Mouse (Mus musculus) embryonic stem cell, embryonic (primary cell): ENCODE measurements around the gene Dhrs11.

Source experiments
- CTCF ChIA-PET, 4 experiments: fragments of 300-600 bp in 2 of 4; fragments of 350-600 bp in 2 of 4; sonication (Branson Sonifier 250); formaldehyde crosslinking; loops; one replicate each; lab custom pipeline; 2022; ENCODE audit warnings: inconsistent platforms in 2 of 4; lab: Charles Lee
- POLR2A ChIA-PET, 4 experiments: fragments of 300-600 bp in 2 of 4; fragments of 350-600 bp in 2 of 4; sonication (Branson Sonifier 250); formaldehyde crosslinking; loops; one replicate each; lab custom pipeline; 2022; ENCODE audit warnings: antibody characterized with exemption in 4 of 4, inconsistent platforms in 1 of 4; lab: Charles Lee

Dhrs11 gene

GRCm38 (mm10) chr11:84828516-84829399 lies at the start of gene Dhrs11:
Dhrs11 (minus strand) TSS chr11:84828994.
- POLR2A ChIA-PET = interaction anchor here in 3 of 4 experiments (0.6 to 9.0 kb wide), 18 partner anchors 8 to 440 kb away, joined by 3 to 54 read pairs (median 6); partner anchors contain the start of genes Mrm1 (in 3 of the 3), Ggnbp2 (in 2 of the 3), Myo19 (in 2 of the 3) and Pigw (in 2 of the 3)
- CTCF ChIA-PET = interaction anchor here in 3 of 4 experiments (1.0 to 2.3 kb wide), 6 partner anchors 9 to 89 kb away, joined by 3 to 21 read pairs (median 5); partner anchors contain the start of gene Mrm1 (in 3 of the 3)

DNA sequence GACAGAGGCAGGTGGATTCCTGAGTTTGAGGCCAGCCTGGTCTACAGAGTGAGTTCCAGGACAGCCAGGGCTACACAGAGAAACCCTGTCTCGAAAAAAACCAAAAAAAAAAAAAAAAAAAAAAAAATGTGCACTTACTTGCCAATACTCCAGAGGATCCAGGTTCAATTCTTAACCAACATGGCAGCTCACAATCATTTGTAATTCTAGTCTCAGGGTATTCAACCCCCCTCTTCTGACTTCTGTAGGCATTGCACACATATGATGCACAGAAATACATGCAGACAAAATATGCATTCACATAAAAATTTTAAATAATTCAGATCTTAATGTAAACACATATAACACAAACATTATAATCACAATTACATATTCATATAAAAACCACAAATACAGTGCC lies 47.2 kb upstream of the Dhrs11 start:
- ChIA-PET POLR2A (interaction anchor here in 1 of 4 experiments (0.6 to 1.1 kb wide), 2 partner anchors 25 to 39 kb away, joined by 3 read pairs; no protein-coding TSS in a partner anchor), CTCF (interaction anchor here in 1 of 4 experiments (1.0 kb wide), 1 partner anchor 43 kb away, joined by 3 read pairs; no protein-coding TSS in a partner anchor)

- POLR2A ChIA-PET = interaction anchor here (0.6 to 7.2 kb wide), 20 partner anchors 7 to 357 kb away, joined by 3 to 112 read pairs (median 6); partner anchors contain the start of genes Myo19 (in 2 of the 4), Pigw (in 2 of the 4), Dhrs11 (in 1 of the 4) and Mrm1 (in 1 of the 4)
- CTCF ChIA-PET = interaction anchor here (0.6 to 1.3 kb wide), 5 partner anchors 47 to 107 kb away, joined by 3 to 11 read pairs (median 3); partner anchors contain the start of gene Mrm1 (in 1 of the 4)
These were observed 44.4 kb upstream of the Dhrs11 start for GRCm38 (mm10) chr11:84873042-84873833.

DNA sequence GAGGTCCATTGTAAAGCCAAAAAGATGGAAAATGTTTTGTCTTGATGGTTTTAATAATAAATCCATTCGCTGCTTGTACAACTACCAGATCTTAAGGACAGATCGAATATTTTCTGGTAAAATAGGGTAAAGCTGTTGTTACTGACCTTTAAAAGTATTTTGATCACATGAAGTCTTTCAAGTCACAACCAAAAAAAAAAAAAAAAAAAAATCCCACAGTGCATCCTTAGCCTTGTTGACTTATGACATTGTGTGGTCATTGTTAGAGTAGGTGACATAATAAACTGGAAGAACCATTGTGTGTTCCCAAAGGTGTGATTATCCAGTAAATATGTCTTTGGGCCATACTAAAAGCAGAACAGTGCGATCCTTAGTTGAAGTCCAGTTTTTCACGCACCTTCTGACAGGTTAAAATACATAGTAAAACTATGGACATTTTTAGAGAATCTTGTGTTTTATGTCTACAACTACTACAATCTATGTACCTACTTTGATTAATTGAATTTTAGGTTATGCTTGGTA lies 42.8 kb upstream of the Dhrs11 start:
- CTCF ChIA-PET = interaction anchor here in 3 of 4 experiments (0.6 to 1.4 kb wide), 6 partner anchors 9 to 300 kb away, joined by 3 to 5 read pairs (median 4); partner anchors contain the start of genes Mrm1 (in 2 of the 3), Pigw (in 2 of the 3) and Myo19 (in 1 of the 3)
- POLR2A ChIA-PET = interaction anchor here (0.6 to 7.2 kb wide), 39 partner anchors 8 to 1409 kb away, joined by 3 to 112 read pairs (median 9); partner anchors contain the start of genes Myo19 (in 4 of the 4), Pigw (in 4 of the 4), Dhrs11 (in 2 of the 4) and Mrm1 (in 2 of the 4)

DNA sequence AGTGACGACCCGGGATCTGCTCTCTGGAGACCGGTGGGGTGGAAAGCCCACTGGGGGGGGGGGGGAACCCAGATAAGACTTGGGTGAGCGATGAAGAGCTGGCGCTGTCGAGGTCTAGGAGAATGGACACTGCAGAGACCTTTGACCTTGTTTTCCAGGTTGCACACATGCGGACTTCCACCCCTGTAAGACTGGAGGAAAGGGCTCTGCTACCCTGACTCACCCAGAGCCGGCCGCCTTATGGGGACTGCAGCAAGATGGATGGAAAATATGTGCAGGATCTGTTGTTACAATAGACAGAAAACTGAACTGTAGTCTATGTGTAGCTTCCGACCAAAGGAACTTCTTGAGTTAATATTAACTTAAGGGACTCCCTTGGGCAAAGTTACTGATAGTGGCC lies 42.3 kb upstream of the Dhrs11 start:
- ChIA-PET POLR2A (interaction anchor here (0.5 to 7.2 kb wide), 43 partner anchors 8 to 749 kb away, joined by 3 to 112 read pairs (median 9); partner anchors contain the start of genes Mrm1 (in 4 of the 4), Myo19 (in 4 of the 4), Pigw (in 4 of the 4) and Dhrs11 (in 2 of the 4)), CTCF (interaction anchor here in 3 of 4 experiments (0.6 to 1.4 kb wide), 6 partner anchors 9 to 300 kb away, joined by 3 to 5 read pairs (median 4); partner anchors contain the start of genes Mrm1 (in 2 of the 3), Pigw (in 2 of the 3) and Myo19 (in 1 of the 3))

DNA sequence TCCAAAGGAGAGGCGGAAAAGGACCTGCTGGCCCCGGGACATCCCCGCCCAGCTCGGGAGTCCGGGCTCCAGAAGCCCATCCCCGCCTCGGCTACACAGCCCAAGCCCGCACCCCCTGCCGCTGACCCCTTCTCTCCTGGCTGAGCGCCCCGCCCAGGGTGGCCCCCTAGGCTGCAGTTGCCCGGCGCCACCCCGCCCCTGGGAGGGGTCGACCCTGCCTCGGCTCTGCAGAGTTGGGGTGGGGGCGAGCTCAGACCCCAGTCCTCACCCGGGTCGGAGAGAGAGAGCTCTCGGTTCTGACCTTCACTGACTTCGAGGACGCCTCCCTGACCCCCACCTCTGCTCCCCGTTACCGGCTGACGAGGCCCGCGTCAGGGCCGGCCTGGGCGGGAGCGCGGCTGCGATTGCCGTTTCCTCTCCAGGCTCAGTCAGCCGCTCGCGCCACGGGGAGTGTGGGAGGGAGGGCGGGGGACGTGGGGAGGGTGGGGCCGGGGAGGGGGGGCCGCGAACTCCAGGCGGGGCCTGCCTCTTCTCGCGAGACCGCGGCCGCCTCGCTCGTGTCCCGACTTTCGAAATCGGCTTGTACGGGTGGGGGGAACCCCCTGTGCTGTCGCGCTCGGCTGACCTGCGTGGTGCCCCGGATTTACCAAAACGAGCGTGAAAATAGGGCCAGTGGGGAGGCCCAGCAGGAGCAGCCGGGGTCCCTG lies 41.7 kb upstream of the Dhrs11 start, which contains the start of gene Ggnbp2:
Gene Ggnbp2, minus strand, starts transcription at position 481 of the 707 bp plus-strand sequence.
- ChIA-PET CTCF (interaction anchor here (0.5 to 1.4 kb wide), 9 partner anchors 10 to 301 kb away, joined by 3 to 15 read pairs (median 5); partner anchors contain the start of genes Mrm1 (in 2 of the 4), Myo19 (in 1 of the 4), Pigw (in 1 of the 4) and Znhit3 (in 1 of the 4)), POLR2A (interaction anchor here (0.5 to 7.2 kb wide), 66 partner anchors 8 to 578 kb away, joined by 3 to 112 read pairs (median 4); partner anchors contain the start of genes Mrm1 (in 4 of the 4), Myo19 (in 4 of the 4), Pigw (in 4 of the 4) and Znhit3 (in 3 of the 4))

DNA sequence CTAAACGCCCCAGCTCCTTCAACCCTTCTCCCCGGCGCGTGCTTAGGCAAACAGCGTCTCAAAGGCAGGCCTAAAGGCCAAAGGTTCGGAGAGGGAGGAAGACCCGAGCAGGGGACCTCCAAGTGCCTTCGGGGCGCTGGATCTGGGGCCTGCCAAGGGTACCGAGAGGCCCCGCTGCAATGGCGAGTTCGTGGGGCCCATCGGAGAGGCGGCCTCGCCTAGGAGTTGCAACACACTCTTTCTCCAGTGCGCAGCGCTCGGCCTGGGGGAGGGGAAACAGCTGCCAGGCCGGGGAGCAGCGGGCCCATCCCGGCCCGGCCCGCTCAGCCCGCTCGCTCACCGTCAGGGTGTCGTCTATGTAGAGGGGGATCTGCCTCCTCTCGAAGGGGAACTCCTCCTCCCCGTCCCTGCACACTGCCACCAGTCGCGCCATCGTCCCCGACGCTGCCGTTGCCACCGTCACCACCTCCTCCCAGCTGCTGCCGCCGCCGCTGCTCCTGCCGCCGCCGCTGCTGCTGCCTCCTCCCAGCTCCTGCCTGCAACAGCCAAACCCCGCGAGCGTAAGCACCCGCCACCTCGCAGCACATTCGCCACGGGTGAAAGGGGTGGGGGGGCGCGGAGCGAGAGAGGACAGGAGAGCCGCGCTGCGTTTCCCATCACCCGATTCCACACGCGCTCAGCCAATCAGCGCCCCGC lies 40.9 kb upstream of the Dhrs11 start:
- POLR2A ChIA-PET = interaction anchor here (0.5 to 7.2 kb wide), 61 partner anchors 9 to 577 kb away, joined by 3 to 112 read pairs (median 4); partner anchors contain the start of genes Mrm1 (in 4 of the 4), Myo19 (in 4 of the 4), Pigw (in 4 of the 4) and Znhit3 (in 3 of the 4)
- CTCF ChIA-PET = interaction anchor here in 3 of 4 experiments (0.6 to 1.3 kb wide), 4 partner anchors 10 to 52 kb away, joined by 3 to 15 read pairs (median 4); partner anchors contain the start of gene Mrm1 (in 1 of the 3)

DNA sequence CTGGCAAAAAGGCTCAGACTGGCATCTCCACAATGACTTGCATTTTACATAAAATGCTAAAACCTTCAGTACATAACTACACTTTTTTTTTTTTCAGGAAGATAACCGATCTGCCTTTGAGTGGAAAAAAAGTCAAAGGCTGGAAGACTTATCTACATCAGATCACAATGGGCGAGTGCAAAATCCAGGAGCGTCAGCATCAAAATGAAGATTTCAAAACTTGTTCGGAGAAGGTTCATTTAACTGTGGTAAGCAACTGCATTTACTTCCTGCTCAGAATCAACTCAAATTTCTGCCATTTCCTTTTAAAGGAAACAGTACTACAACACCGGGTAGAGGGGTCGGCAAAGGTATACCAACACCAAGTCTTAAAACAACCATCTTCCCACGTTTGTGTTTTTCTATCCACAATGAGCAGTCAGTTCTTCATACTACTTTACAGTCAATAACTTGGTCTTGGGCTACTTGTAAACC lies 40.0 kb upstream of the Dhrs11 start:
- POLR2A ChIA-PET = interaction anchor here in 3 of 4 experiments (0.5 to 7.2 kb wide), 33 partner anchors 8 to 362 kb away, joined by 3 to 112 read pairs (median 9); partner anchors contain the start of genes Myo19 (in 3 of the 3), Pigw (in 3 of the 3), Dhrs11 (in 2 of the 3) and Mrm1 (in 2 of the 3)
- CTCF ChIA-PET = interaction anchor here in 1 of 4 experiments (0.9 kb wide), 1 partner anchor 51 kb away, joined by 3 read pairs; no protein-coding TSS in a partner anchor

DNA sequence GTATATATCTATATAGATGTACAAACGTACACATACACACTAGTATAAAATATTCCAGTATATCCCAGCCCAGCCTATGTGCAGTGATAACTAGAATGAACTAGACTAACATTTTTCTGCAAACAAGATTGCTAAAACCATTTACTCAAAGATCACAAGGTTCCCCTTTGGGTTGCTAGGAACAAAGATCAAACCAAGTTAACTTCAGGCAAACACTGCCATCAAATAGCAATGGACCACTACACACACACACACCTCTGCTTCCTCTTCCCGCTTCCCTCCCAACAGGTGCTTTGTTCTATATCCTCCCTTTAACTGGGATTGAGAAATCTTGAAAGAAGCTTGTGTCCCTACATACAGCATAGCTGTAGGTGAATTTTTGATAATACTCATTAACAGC lies 38.8 kb upstream of the Dhrs11 start:
- POLR2A ChIA-PET = interaction anchor here in 2 of 4 experiments (1.2 to 7.2 kb wide), 8 partner anchors 11 to 49 kb away, joined by 3 to 112 read pairs (median 49); partner anchors contain the start of genes Mrm1 (in 2 of the 2), Myo19 (in 2 of the 2), Pigw (in 2 of the 2) and Dhrs11 (in 1 of the 2)
- CTCF ChIA-PET = no interaction called here

GRCm38 (mm10) chr11:84865268-84865667 lies 36.5 kb upstream of the Dhrs11 start:
- ChIA-PET POLR2A (interaction anchor here in 1 of 4 experiments (1.2 to 4.4 kb wide), 2 partner anchors 18 to 47 kb away, joined by 4 to 28 read pairs; no protein-coding TSS in a partner anchor), CTCF (no interaction called here)

GRCm38 (mm10) chr11:84855285-84855684 lies 26.5 kb upstream of the Dhrs11 start:
- CTCF ChIA-PET = interaction anchor here in 1 of 4 experiments (0.8 kb wide), 1 partner anchor 717 kb away, joined by 4 read pairs; no protein-coding TSS in a partner anchor

DNA sequence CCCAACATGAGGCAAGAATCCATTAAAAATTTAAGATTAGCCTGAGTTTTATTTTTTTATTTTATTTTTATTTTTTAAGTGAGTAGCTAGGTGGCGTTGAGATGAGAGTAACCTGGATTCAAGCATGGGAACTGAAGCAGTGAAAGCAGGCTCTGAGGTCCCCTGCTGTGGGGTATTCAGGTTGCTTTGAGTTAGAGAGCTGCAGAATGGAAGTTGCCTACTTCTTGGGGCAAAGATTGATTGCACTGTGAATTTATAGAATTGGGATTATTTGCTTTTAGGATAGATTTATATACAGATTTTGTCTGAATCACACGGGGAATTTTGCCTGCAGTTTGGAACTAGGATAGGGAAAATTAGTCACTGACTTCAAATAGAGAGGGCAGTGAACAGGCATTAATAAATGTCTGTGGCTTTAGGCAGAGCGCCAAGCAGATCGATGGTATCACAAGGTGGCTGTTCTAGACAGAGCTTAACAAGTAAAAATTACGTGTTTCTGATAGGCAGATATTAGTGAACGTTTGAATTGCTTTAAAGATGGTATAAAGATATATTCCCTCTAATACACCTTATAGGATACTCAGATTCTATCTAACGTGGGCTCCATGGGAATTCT lies 18.8 kb upstream of the Dhrs11 start:
- ChIA-PET CTCF (interaction anchor here in 2 of 4 experiments (0.6 to 1.3 kb wide), 5 partner anchors 17 to 658 kb away, joined by 3 to 6 read pairs (median 3); partner anchors contain the start of gene Mrm1 (in 1 of the 2)), POLR2A (interaction anchor here (0.6 to 4.8 kb wide), 33 partner anchors 8 to 405 kb away, joined by 3 to 78 read pairs (median 5); partner anchors contain the start of genes Ggnbp2 (in 3 of the 4), Mrm1 (in 2 of the 4), Dhrs11 (in 1 of the 4) and Myo19 (in 1 of the 4))

More at GRCm38 (mm10) chr11:84855285-84855684, 26.5 kb upstream of the Dhrs11 start:
- POLR2A ChIA-PET = interaction anchor here in 3 of 4 experiments (0.7 to 6.6 kb wide), 8 partner anchors 8 to 550 kb away, joined by 3 to 53 read pairs (median 6); partner anchors contain the start of genes Ggnbp2 (in 1 of the 3), Myo19 (in 1 of the 3) and Pigw (in 1 of the 3)

- ChIA-PET POLR2A (interaction anchor here (0.6 to 4.8 kb wide), 37 partner anchors 9 to 1228 kb away, joined by 3 to 78 read pairs (median 5); partner anchors contain the start of genes Ggnbp2 (in 3 of the 4), Mrm1 (in 2 of the 4), Myo19 (in 2 of the 4) and Pigw (in 2 of the 4)), CTCF (interaction anchor here in 3 of 4 experiments (0.6 to 1.3 kb wide), 6 partner anchors 16 to 658 kb away, joined by 3 to 6 read pairs (median 4); partner anchors contain the start of gene Mrm1 (in 2 of the 3))
These were observed 18.1 kb upstream of the Dhrs11 start for GRCm38 (mm10) chr11:84846741-84847474.
